Mouse (Mus musculus): ENCODE data around the gene Slc6a6.

- TF ChIP-seq CTCF (IDR thresholded peaks at IDR 0.05; ENCODE audit: low read depth): no peak
- TF ChIP-seq EP300 (IDR thresholded peaks at IDR 0.05; ENCODE audit: low read depth): no peak
Observed at GRCm38 (mm10) chr6:91798496-91798895, 114.6 kb downstream of the Slc6a6 start.

Data from heart, postnatal 0 days (tissue).